Mouse (Mus musculus): Measurements from ENCODE around the gene Tnr.

- no peak for TF ChIP-seq CTCF (IDR thresholded peaks at IDR 0.05; ENCODE audit: extremely low read depth, insufficient read depth, insufficient read length, insufficient replicate concordance)
- no peak for TF ChIP-seq POLR2A (IDR thresholded peaks at IDR 0.05; ENCODE audit: low read depth, low read length)
Observed at GRCm38 (mm10) chr1:159523069-159523468, 500 bp upstream of the Tnr start.
